Comparison of ENCODE assay signal across 11 mouse cellular contexts in the genomic region with DNA sequence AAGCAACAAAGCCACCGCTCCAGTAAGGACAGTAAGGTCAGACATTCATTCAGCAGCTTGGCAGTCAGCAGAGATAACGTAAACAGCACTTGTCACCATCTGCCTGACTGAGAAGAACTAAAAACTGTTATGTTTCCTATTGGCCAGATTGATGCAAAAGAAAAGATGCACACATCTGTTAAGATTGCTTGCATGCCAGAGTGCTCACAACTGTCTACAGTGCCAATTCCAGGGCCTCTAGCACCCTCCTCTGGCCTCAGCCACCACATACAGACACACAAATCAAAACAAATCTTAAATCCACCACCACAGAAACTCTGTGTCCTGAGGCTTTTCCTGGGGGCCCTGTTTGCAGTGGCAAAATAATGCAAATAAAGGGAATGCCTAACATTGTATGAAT. TPM values are rescaled to one million over a fixed set of nuclear protein-coding genes. Genes with fewer than 3 reads are reported as not detected.
DNase-seq lines count a peak whose midpoint lies in the region; TF ChIP-seq lines count a peak whose summit lies in the region.
"Had no signal": no experiment of that assay in that cellular context is flagged by ENCODE, and none has a peak within 500 bp of the region (broad histone marks: within the 10 kb centered on the region; RNA-seq: fewer than 3 reads in every experiment).

No protein-coding gene starts in this region.

- WGBS in forebrain, embryonic 10.5 days = 92% methylated on average over 2 of the region's 2 CpGs

- H3K9me3 ChIP-seq in forebrain, embryonic 10.5 days = no peaks in the 10 kb centered on the region
- H3K9me3 ChIP-seq: neural tube, embryonic 12.5 days had no signal

- H3K4me1 ChIP-seq in forebrain, embryonic 10.5 days = no peaks in the 10 kb centered on the region
- H3K4me1 ChIP-seq: neural tube, embryonic 12.5 days had no signal

- no peaks in the 10 kb centered on the region for H3K36me3 ChIP-seq in forebrain, embryonic 10.5 days (replicated peaks)
- H3K36me3 ChIP-seq: neural tube, embryonic 12.5 days had no signal

- H3K4me3 ChIP-seq in layer of hippocampus, adult 2 months = no peak overlapping the region
- H3K4me3 ChIP-seq in forebrain, embryonic 10.5 days = no peak overlapping the region
- H3K4me3 ChIP-seq: neural tube, embryonic 12.5 days had no signal

- no peaks in the 10 kb centered on the region for H3K27me3 ChIP-seq in forebrain, embryonic 10.5 days (ENCODE audit: poor library complexity, severe bottlenecking)
- H3K27me3 ChIP-seq: neural tube, embryonic 12.5 days had no signal

- DNase-seq in adrenal gland, adult 2 months = peak; percentile 23
- DNase-seq in adrenal gland, postnatal 4 days (ENCODE audit: low spot score in 2 of 2) = no peak
- DNase-seq in layer of hippocampus, adult 2 months (ENCODE audit: low spot score in 2 of 2) = no peak
- no peak for DNase-seq in layer of hippocampus, postnatal 36 days
- peak; percentile 54 for DNase-seq in 3T3-L1 (ENCODE audit: low read depth, low spot score)
- peak; percentile 51 for DNase-seq in brain, adult 2 months (ENCODE audit: low read depth, low spot score)
- no peak for DNase-seq in urinary bladder, postnatal 25 days (ENCODE audit: low spot score)
- DNase-seq in forebrain, embryonic 10.5 days (ENCODE audit: extremely low spot score, low spot score) = no peak
- DNase-seq: cerebellum, adult 9-11 months had no signal

- no peak overlapping the region for H3K27ac ChIP-seq in layer of hippocampus, adult 2 months
- H3K27ac ChIP-seq in forebrain, embryonic 10.5 days = no peak overlapping the region
- H3K27ac ChIP-seq: neural tube, embryonic 12.5 days had no signal

- peak; percentile 67 for TF ChIP-seq CTCF in layer of hippocampus, adult 2 months (conservative IDR thresholded peaks at IDR 0.05)

RNA-seq across cellular contexts. Expression of a gene that starts 25.2 kb away (rescaled TPM):
- 1 to 10 TPM in 1 of 2 experiments, under 1 TPM in 1; 0.72 to 1.2 TPM for total RNA-seq in adrenal gland, adult 2 months (2021)
- polyA plus RNA-seq in adrenal gland, adult 2 months (2012; rRNA removed) = 0.42 and 0.79 TPM in 2 replicates
- 1 to 10 TPM; 3.3 to 3.4 TPM for total RNA-seq in adrenal gland, postnatal 4 days (2021)
- 1 to 10 TPM; 2.8 to 5.3 TPM for total RNA-seq in layer of hippocampus, adult 2 months (2021)
- 1 to 10 TPM; 2.3 to 3.3 TPM for total RNA-seq in layer of hippocampus, postnatal 36 days (2021)
- 0.20 and 0.97 TPM in 2 replicates for polyA plus RNA-seq in forebrain, embryonic 10.5 days (2016; fragmentation: Nextera tagmentation; extraction: Ambion mirVana)

RNA-seq across cellular contexts. Expression of a gene that starts 41.0 kb away (rescaled TPM):
- not detected for total RNA-seq in adrenal gland, adult 2 months (2021)
- not detected in 2 replicates for polyA plus RNA-seq in adrenal gland, adult 2 months (2012; rRNA removed)
- total RNA-seq in adrenal gland, postnatal 4 days (2021) = 1 to 10 TPM; 1.3 to 4.0 TPM
- 1 to 10 TPM in 1 of 2 experiments, not detected in 1; 1.5 TPM for total RNA-seq in layer of hippocampus, adult 2 months (2021)
- 1 to 10 TPM; 2.1 to 4.2 TPM for total RNA-seq in layer of hippocampus, postnatal 36 days (2021)
- polyA plus RNA-seq in forebrain, embryonic 10.5 days (2016; fragmentation: Nextera tagmentation; extraction: Ambion mirVana) = 0.63 TPM in 1 of 2 replicates, not detected in the other
- total RNA-seq: heart, adult 18-20 months had no signal

RNA-seq across cellular contexts. Expression of a gene that starts 42.1 kb away (rescaled TPM):
- total RNA-seq in adrenal gland, adult 2 months (2021) = 10 to 100 TPM in 1 of 2 experiments, 1 to 10 TPM in 1; 9.4 to 10.9 TPM
- 4.2 and 4.5 TPM in 2 replicates for polyA plus RNA-seq in adrenal gland, adult 2 months (2012; rRNA removed)
- total RNA-seq in adrenal gland, postnatal 4 days (2021) = 10 to 100 TPM; 20.9 to 22.0 TPM
- 10 to 100 TPM; 37.6 to 38.0 TPM for total RNA-seq in layer of hippocampus, adult 2 months (2021)
- total RNA-seq in layer of hippocampus, postnatal 36 days (2021) = 10 to 100 TPM; 35.5 to 36.0 TPM
- polyA plus RNA-seq in forebrain, embryonic 10.5 days (2016; fragmentation: Nextera tagmentation; extraction: Ambion mirVana) = 15.0 and 16.3 TPM in 2 replicates

RNA-seq across cellular contexts. Expression of a gene that starts 42.4 kb away (rescaled TPM):
- 10 to 100 TPM; 18.6 to 19.8 TPM for total RNA-seq in adrenal gland, adult 2 months (2021)
- polyA plus RNA-seq in adrenal gland, adult 2 months (2012; rRNA removed) = 2.4 and 3.7 TPM in 2 replicates
- total RNA-seq in adrenal gland, postnatal 4 days (2021) = 10 to 100 TPM; 16.6 to 16.7 TPM
- total RNA-seq in layer of hippocampus, adult 2 months (2021) = 10 to 100 TPM; 18.5 to 19.0 TPM
- total RNA-seq in layer of hippocampus, postnatal 36 days (2021) = 10 to 100 TPM; 20.8 to 22.1 TPM
- 31.4 and 35.1 TPM in 2 replicates for polyA plus RNA-seq in forebrain, embryonic 10.5 days (2016; fragmentation: Nextera tagmentation; extraction: Ambion mirVana)

Comparison
In these comparisons a context has a peak if more than half of its experiments do, and no peak if none do; other contexts are left out.
1. DNase-seq: peak in adrenal gland, adult 2 months (single experiment), 3T3-L1 (single experiment) and brain, adult 2 months (single experiment); none in adrenal gland, postnatal 4 days (0 of 2), layer of hippocampus, adult 2 months (0 of 2), layer of hippocampus, postnatal 36 days (0 of 2), urinary bladder, postnatal 25 days (single experiment) and forebrain, embryonic 10.5 days (single experiment).